Mouse (Mus musculus) testis, adult 2 months (tissue): ENCODE measurements around the gene Btnl10.

Experiments used
- CTCF ChIP-seq: fragments of 200-500 bp; IDR thresholded peaks from 2 replicates; pipeline ENCODE4 v1.5.1; 2012; ENCODE audit warnings: low read depth, mild to moderate bottlenecking, inconsistent platforms, low read length, moderate library complexity; ENCODE audit not compliant: control insufficient read depth, insufficient read depth, insufficient replicate concordance
- POLR2A ChIP-seq: fragments of 200-500 bp; IDR thresholded peaks from 2 replicates; pipeline ENCODE4 v1.6.1; 2012; ENCODE audit warnings: low read depth, mild to moderate bottlenecking, inconsistent platforms, low read length, moderate library complexity; ENCODE audit not compliant: control insufficient read depth

DNA sequence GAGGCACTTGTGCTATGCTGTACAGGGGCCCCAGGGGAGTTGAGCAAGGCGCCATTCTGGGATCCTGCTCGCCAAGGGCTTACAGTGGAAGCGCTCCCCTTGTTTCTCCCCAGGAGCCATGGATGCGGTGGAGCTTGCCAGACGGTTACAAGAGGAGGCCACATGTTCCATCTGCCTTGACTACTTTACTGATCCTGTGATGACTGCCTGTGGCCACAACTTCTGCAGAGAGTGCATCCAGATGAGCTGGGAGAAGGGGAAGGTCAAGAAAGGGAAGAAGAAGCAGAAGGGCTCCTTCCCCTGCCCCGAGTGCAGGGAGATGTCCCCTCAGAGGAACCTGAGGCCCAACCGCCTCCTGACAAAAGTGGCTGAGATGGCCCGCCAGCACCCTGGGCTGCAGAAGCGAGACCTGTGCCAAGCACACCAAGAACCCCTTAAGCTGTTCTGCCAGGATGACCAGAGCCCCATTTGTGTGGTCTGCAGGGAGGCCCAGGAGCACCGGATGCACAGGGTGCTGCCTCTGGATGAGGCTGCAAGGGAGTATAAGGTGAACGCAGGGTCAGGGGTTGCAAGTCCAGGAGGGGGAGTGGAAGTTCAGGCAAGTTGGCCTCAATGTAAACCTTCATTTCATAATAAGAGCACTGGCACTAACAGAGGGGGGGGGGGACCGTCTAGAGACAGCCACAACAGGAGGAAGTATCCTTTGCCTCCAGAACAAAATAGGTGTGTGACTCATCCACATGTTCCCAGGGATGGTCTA is 47.5 kb downstream of the Btnl10 start:
- TF ChIP-seq CTCF = no peak
- TF ChIP-seq POLR2A = no peak
